Mouse (Mus musculus) 3134 (cell line): ENCODE results near the gene Kat7.

Experiments used
- DNase-seq: peaks from one replicate; pipeline ENCODE4 v3.0.0-alpha.2; 2011; ENCODE audit warnings: low spot score; ENCODE audit not compliant: insufficient read length; ENCODE audit errors: extremely low read depth

Gene Kat7

DNA sequence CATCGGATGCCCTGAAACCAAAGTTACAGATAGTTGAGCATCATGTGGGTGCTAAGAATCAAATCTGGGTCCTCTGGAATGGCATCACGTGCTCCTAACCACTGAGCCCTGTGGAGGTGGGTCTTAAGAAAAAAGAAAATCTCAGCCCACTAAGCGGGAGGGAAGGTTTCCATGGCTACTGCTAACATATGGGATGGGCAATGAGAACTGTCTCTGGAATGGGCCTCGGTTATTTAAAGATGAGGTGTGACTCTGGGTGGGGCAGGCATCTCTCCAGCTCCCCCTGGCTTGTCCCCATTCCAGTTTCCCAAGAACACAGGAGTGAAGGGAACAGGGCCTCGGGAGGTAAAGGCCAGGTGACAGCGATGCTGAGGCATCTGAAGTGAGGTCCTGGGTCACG lies 64.6 kb downstream of the Kat7 start:
- no peak for DNase-seq

DNA sequence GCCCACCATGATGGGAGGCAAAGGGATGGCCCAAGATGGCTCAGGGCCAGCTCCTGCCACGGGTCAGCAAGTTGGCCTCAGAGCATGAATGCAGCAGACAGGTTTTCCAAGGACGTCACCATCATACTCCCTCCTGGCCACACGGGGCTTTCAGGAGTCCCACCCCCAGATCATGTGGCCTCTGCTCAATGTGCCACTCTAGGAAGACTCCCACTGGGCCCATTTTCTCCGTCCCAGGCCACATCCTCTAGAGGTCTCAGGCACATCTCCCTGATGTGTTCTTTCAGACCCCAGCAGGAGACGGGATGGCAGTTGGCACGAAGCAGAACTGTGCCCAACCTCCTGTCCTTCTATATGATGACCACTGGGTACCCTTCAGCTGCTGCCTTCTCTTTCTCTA lies 67.4 kb downstream of the Kat7 start:
- DNase-seq, result no peak

DNA sequence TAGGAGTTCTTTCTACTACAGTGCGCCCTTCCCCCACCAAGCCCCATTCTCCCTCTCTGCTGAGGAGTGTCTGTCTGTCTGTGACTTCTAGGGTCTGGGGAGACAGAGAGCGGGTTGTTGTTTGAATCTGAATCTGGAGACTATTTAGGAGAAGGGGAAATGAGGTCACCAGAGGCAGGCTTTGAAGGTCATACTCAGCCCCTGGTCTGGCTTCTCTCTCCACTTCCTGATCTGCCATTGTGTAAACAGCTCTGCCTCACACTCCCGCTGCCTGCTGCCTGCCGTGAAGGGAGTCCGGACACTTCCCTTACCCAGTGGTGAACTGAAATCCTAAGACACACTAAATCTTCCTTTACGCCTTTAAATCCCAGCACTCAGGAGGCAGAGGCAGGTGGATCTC lies 71.6 kb downstream of the Kat7 start:
- DNase-seq, result no peak

DNA sequence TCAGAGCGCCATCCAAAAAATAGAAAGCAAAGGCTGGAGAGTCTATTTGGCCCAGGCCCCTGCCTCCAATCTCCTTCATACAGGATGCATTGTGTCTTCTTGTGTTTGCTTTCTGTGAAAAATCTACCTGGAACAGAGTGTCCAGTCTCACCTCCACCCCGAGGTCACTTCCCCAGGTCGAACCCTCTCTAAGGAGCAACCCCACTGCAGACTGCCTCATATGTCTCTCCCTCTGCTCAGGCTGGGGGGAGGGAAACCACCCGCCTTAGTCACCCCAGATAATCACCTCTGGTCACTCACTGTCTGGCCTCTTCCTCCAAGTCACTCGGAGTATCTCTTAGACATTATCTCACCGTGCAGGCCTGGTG lies 77.7 kb downstream of the Kat7 start:
- DNase-seq, result no peak

DNA sequence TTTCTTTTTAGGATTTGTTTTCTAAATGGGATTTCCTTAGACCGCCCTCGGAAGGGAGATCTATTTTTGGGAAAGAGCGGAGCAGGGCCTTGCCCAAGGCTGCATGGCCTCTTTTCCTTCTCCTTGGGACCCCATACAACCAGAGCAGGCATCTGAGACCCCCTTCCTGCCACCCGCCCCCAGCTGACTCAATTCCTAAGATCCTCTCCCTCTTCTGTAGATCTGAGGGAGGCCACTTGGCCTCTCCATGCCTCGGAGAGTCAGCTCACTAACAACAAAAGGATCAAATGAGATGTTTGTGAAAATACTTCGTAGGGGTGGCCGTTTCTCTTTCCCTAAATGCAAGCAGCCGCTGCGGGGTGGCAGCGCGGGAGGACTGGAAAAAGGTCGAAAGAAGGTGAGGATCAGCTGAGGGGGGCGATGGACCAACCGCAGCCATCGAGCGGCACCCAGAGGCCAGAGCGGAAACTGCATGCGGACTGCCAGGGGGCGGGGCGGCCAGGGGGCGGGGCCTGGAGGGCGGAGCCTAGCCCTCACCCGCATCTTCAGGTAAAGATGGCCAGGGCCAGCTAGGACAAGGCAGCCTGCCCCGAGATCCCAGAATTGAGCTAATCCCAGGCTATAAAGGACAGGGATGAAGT lies 78.2 kb downstream of the Kat7 start:
- DNase-seq, result peak; percentile 70

DNA sequence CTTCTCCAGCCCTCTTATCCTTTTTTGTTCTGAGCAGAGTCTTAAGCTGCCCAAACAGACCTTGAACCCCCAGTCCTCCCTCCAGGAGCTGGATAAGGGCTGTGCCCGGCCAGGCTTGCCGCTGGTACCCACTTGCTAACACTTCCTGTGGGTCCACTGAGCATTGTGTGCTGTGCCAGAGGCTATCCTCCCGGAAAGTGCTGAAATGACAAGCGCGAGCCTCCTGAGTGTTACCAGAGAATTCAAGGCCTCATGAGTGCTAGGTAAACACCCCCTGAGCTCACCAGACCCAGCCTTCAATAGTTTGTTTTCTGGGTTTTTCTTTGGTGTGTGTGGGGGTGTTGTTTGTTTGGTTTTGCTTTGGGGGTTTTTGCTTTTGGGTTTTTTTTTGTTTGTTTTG lies 82.6 kb downstream of the Kat7 start:
- no peak for DNase-seq

DNA sequence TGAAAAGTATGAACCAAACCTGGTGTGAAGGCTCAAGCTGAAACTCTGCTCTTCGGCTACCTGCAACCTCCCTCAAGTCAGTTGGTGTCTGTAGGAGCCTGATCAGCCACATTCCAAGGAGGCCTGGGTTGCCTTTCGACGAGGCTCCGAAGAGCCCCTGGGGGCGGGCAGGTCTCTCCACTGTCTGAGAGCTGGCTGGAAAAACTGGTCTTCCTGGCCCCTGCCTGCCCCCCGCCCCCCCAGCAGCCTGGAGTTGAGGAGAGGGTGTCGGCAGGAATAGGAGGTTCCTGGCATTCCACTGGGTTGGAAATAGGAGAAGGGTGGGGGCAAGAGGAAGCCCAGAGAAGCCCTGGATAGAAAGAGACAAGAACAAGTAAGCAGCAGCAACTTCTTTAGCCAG lies 84.6 kb downstream of the Kat7 start:
- no peak for DNase-seq
